12 mouse cellular contexts compared by ENCODE assay signal in genomic region chr13:60086657-60087056, GRCm38 (mm10).
A peak's percentile ranks its signal among the peaks of the same experiment; 100 is the strongest.
DNase-seq lines count a peak whose midpoint lies in the region; ATAC-seq and TF ChIP-seq lines count a peak whose summit lies in the region.
"Had no signal": no experiment of that assay in that cellular context is flagged by ENCODE, and none has a peak within 500 bp of the region (broad histone marks: within the 10 kb centered on the region; RNA-seq: fewer than 3 reads in every experiment).

No protein-coding gene starts in this region.

- TF ChIP-seq CTCF in layer of hippocampus, adult 2 months (conservative IDR thresholded peaks at IDR 0.05), result no peak
- TF ChIP-seq CTCF in gastrocnemius, adult 2 months (IDR thresholded peaks at IDR 0.05), result no peak

- no peak overlapping the region for H3K4me2 ChIP-seq in lung, embryonic 15.5 days
- no peak overlapping the region for H3K4me2 ChIP-seq in intestine, embryonic 15.5 days (replicated peaks)
- H3K4me2 ChIP-seq: liver, embryonic 15.5 days had no signal

- no peak overlapping the region for H3K27ac ChIP-seq in layer of hippocampus, adult 2 months
- H3K27ac ChIP-seq in gastrocnemius, adult 2 months, result peak overlapping the region; percentile 51
- H3K27ac ChIP-seq in lung, embryonic 15.5 days, result no peak overlapping the region
- no peak overlapping the region for H3K27ac ChIP-seq in intestine, embryonic 15.5 days
- H3K27ac ChIP-seq: liver, embryonic 15.5 days had no signal

- H3K27me3 ChIP-seq in lung, embryonic 15.5 days, result no peaks in the 10 kb centered on the region
- H3K27me3 ChIP-seq in intestine, embryonic 15.5 days (replicated peaks), result no peaks in the 10 kb centered on the region
- H3K27me3 ChIP-seq: liver, embryonic 15.5 days had no signal

- peak; percentile 58 to 67 for DNase-seq in cerebellum, postnatal 10 days
- no peak for DNase-seq in cerebellum, adult 11 months
- DNase-seq in layer of hippocampus, adult 9-11 months, result peak; percentile 5
- DNase-seq in layer of hippocampus, adult 2 months (ENCODE audit: low spot score in 2 of 2), result no peak
- DNase-seq in gastrocnemius, adult 2 months, result peak; percentile 75
- no peak for DNase-seq in adrenal gland, adult 18-20 months (ENCODE audit: low spot score in 2 of 2)
- DNase-seq: adrenal gland, adult 2 months; cerebellum, adult 9-10 months; thymus, postnatal 4 days had no signal

- H3K36me3 ChIP-seq in lung, embryonic 15.5 days, result no peaks in the 10 kb centered on the region
- H3K36me3 ChIP-seq in intestine, embryonic 15.5 days, result no peaks in the 10 kb centered on the region
- H3K36me3 ChIP-seq: liver, embryonic 15.5 days had no signal

- H3K9ac ChIP-seq in lung, embryonic 15.5 days, result no peak overlapping the region
- H3K9ac ChIP-seq in intestine, embryonic 15.5 days, result no peak overlapping the region
- H3K9ac ChIP-seq: liver, embryonic 15.5 days had no signal

- H3K4me1 ChIP-seq in lung, embryonic 15.5 days, result peaks cover 22% of the 10 kb centered on the region
- H3K4me1 ChIP-seq in intestine, embryonic 15.5 days (replicated peaks), result no peaks in the 10 kb centered on the region
- H3K4me1 ChIP-seq: liver, embryonic 15.5 days had no signal

- peak; percentile 44 for ATAC-seq in lung, embryonic 15.5 days (ENCODE audit: borderline replicate concordance, extremely low read depth, low FRiP score, low TSS enrichment)
- no peak for ATAC-seq in intestine, embryonic 15.5 days

- WGBS in lung, embryonic 15.5 days, result 65% methylated on average over 8 of the region's 8 CpGs
- WGBS in intestine, embryonic 15.5 days, result 70% methylated on average over 8 of the region's 8 CpGs

- intact Hi-C loops in gastrocnemius, adult 2 months (cut with DNase I), result loop anchor here (5.0 kb wide), 1 partner anchor 86 kb away; no protein-coding TSS in a partner anchor

- no peaks in the 10 kb centered on the region for H3K9me3 ChIP-seq in lung, embryonic 15.5 days
- H3K9me3 ChIP-seq in intestine, embryonic 15.5 days, result no peaks in the 10 kb centered on the region
- H3K9me3 ChIP-seq: liver, embryonic 15.5 days had no signal

- no peak overlapping the region for H3K4me3 ChIP-seq in layer of hippocampus, adult 2 months
- H3K4me3 ChIP-seq in gastrocnemius, adult 2 months, result no peak overlapping the region
- no peak overlapping the region for H3K4me3 ChIP-seq in lung, embryonic 15.5 days
- no peak overlapping the region for H3K4me3 ChIP-seq in intestine, embryonic 15.5 days (replicated peaks)
- H3K4me3 ChIP-seq: liver, embryonic 15.5 days had no signal

Comparison
In these comparisons a context has a peak if more than half of its experiments do, and no peak if none do; other contexts are left out.
1. DNase-seq: peak in cerebellum, postnatal 10 days (2 of 2), layer of hippocampus, adult 9-11 months (single experiment) and gastrocnemius, adult 2 months (single experiment); none in cerebellum, adult 11 months (single experiment), layer of hippocampus, adult 2 months (0 of 2) and adrenal gland, adult 18-20 months (0 of 2).